Mouse (Mus musculus): Measurements from ENCODE around the gene Mob3a.
"Not testable (repeated sequence)": the region's sequence is repeated elsewhere in the genome, so short reads cannot be mapped to it uniquely, and the experiment has no call there.

Mob3a gene

GRCm38 (mm10) chr10:80663485-80664196 is 38.1 kb downstream of the Mob3a start:
- DNase-seq (ENCODE audit: low read depth) = no peak

GRCm38 (mm10) chr10:80661149-80661548 is 40.6 kb downstream of the Mob3a start:
- peak; percentile 74 for DNase-seq (ENCODE audit: low read depth)

- DNase-seq (ENCODE audit: low read depth) = peak; percentile 74
These were observed 42.6 kb downstream of the Mob3a start for GRCm38 (mm10) chr10:80659213-80659612.

- DNase-seq (ENCODE audit: low read depth) = peak; percentile 51
These were observed 43.0 kb downstream of the Mob3a start for GRCm38 (mm10) chr10:80658841-80659202.

GRCm38 (mm10) chr10:80658194-80658840 is 43.5 kb downstream of the Mob3a start:
- DNase-seq (ENCODE audit: low read depth) = no peak

DNA sequence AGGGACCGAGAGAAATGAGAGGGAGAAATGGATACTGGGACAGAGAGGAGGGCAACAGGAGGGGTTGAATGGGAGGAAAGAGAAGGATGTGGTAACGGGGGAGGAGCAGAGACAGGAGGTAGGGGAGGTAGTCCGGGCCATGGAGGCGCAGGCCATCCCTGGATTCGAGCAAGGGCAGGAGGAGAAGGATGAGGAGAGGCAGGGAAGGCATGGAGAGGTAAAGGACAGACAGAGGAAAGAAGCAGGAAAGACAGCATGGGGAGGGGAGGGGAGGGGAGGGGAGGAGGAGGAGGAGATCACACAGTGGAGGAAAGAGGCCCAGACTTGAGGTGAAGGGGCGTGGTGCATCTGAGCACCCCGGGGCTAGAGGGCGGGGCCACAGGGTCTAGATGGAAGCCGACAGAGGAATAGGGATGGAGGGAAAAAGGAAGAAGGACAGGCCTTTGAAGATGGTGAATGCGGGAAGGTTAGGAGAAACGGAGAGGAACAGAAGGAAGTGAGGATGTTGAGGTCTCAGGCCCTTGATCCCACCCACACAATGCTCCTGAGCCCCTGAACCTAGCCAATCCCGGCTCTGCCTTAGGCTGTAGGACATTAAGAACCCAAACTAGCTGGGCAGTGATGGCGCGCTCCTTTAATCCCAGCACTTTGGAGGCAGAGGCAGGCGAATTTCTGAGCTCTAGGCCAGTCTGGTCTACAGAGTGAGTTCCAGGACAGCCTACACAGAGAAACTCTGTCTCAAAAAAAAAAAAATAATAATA is 44.7 kb downstream of the Mob3a start, which contains the start of gene Btbd2:
Gene Btbd2, minus strand, starts transcription at position 209 of the 761 bp plus-strand sequence.
- peak; percentile 48 for DNase-seq (ENCODE audit: low read depth)

DNA sequence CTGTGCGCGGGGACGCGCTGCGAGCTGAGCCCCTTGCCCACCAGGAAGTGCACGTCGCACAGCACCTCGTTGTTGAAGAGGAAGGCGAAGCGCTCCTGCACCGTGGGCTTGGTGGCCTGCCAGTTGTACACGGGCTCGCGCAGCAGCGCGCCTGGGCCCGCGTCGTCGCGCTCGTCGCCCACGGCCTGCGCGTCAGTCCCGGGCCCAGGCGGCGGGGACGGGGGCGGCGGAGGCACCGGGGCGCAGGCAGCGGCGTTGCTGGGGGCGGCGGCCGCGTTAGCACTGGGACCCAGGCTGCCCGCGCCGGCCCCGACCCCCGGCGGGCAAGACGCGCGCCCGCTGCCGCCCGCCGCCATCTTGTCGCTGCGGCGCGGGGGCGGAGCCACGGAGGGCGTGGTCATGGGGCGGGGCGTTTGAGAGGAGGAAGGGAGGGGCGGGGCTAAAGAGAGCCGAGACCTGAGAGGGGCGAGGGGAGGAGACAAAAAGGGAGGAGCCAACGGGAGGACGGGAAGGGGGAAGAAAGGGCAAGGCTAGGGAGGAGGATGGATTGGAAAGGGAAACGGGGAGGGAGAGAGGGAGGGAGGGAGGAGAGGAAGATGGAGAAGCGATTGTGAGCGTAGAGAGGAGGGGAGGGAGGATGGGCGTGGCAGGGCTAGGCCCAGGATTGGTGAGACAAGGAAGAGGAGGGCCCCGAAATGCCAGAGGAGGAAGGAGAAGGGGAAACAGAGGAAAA is 45.5 kb downstream of the Mob3a start:
- DNase-seq (ENCODE audit: low read depth) = peak; percentile 92

DNA sequence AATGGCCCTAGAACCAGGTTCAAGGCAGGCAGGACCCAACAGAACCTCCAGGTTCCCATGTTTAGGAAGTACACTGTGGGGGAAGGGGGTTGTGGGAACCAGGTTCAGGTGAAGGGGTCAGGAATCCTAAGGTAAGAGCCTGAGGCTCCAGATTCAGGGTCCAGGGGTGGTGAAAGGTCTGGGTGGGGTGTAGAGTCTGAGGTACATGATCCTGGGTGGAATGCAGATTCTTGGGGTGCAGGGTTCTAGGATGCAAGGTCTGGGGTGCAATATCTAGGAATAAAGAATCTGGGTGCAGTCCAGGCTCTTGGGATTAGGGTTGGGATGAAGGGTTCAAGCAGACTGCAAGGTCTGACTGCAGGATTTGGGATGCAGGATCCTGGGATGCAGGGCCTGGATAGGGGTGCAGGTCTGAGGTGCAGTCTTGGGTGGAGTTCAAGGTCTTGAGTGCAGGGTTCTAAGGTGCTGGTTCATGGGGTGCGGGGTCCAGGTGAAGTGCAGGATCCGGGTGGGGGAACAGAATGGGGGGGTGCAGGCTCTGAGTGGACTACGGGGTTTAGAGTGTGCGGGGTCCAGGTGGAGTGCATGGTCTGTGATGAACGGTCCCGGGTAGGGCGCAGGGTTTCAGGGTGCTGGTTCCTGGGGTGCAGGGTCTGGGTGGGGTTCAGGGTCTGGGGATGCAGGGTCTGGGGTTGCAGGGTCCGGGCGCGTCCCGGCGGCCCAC is 46.2 kb downstream of the Mob3a start:
- no peak for DNase-seq (ENCODE audit: low read depth)

DNA sequence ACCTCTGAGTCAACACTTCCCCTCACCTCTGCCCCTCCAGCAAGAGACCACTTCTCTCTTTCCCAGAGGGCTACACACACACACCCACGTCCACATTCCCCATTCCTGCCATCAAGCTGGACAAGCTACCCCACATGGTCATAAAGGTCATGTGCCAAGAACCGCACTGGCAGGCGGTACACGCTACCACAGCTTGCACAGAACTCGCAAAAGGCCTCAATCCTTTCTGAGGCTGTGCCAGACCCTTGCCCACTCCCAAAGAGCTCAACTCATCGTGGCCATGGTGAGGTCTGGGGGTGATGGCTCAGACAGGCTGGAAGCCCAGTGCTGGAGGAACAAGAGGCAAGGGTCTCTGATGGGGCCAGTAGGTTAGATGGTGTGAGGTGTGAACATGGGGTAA is 46.9 kb downstream of the Mob3a start:
- no peak for DNase-seq (ENCODE audit: low read depth)

DNA sequence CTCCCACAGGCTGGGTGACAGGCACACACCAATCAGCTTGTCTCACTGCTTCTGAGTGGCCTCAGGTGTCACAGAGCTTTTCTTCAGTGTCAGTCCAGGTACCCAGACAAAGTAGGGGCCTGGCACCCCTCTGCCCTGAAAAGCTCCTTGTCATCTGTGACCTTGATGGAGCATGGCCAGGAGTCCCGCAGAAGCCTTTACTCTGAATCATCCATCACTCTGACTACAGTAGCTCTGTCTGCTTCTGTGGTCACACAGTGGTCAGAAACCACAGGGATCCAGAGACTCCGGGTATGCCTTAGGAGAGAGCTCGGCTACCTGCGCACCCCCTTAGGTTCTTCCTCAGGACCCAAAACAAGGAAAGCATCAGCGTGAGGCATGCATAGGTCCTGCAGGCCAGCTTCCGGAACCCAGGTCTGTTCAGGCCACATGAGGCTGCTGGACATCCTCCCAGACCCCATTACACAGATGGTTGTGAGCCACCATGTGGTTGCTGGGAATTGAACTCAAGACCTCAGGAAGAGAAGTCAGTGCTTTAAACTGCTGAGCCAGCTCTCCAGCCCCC is 48.5 kb downstream of the Mob3a start:
- no peak for DNase-seq (ENCODE audit: low read depth)

DNA sequence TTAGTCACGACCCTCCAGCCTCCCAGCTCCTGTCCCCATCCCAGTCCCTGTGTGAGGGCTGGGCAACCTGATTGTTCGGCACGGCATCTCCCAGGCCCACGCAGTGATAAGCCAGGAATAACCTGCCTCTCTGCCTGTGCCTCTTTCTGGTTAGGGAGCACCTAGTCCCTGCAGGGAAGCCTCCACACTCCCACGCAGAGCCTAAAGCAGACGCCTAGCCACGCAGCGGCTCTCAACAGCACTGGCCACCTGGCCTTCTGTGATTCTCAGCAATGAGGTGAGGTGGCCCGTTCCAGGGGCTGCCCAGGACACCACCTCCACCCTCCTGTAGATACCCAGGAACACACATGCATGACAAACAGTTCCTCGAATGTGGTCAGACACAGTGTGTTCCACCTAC is 51.4 kb downstream of the Mob3a start:
- DNase-seq (ENCODE audit: low read depth) = no peak

DNA sequence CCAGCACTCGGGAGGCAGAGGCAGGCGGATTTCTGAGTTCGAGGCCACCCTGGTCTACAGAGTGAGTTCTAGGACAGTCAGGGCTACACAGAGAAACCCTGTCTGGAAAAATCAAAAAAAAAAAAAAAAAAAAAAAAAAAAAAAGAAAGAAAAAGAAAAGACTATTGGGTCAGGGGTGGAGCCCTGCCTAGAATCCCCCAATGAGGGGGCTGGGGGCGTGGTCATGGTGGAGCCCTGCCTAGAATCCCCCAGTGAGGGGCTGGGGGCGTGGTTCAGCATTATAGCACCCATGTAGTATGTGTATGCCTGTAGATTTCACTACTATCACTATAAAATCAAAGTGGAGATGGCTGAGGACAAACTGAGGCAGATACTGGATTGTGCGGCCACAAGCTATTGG is 51.9 kb downstream of the Mob3a start:
- not testable (repeated sequence) for DNase-seq (ENCODE audit: low read depth)

GRCm38 (mm10) chr10:80646936-80647335 is 54.8 kb downstream of the Mob3a start:
- DNase-seq (ENCODE audit: low read depth) = no peak

DNA sequence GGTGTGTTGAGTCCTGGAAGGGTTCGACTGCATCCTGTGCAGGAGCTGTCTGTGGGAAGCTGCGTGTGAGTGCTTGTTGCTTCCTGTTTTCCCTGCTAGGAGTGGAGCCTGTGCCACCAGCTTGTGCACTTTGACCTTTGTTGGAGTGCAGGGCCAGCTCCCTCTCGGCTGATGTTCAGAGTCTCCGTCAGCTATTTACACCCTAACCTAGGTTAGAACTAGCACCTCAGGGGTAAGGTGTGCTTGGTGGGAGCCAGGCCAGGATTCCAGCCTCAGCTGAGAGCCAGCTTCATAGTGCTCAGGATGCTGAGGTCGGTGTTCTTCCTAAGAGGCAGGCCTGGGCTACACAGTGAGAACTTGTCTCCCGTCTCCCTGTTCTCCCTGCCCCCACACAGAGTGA is 66.4 kb downstream of the Mob3a start:
- no peak for DNase-seq (ENCODE audit: low read depth)
